Mouse (Mus musculus): Measurements from ENCODE around the gene Adprhl1. TPM values are rescaled to one million over a fixed set of nuclear protein-coding genes. Genes with fewer than 3 reads are reported as not detected.

The Adprhl1 gene
- total and polyA plus RNA-seq, 3 experiments, result not detected

DNA sequence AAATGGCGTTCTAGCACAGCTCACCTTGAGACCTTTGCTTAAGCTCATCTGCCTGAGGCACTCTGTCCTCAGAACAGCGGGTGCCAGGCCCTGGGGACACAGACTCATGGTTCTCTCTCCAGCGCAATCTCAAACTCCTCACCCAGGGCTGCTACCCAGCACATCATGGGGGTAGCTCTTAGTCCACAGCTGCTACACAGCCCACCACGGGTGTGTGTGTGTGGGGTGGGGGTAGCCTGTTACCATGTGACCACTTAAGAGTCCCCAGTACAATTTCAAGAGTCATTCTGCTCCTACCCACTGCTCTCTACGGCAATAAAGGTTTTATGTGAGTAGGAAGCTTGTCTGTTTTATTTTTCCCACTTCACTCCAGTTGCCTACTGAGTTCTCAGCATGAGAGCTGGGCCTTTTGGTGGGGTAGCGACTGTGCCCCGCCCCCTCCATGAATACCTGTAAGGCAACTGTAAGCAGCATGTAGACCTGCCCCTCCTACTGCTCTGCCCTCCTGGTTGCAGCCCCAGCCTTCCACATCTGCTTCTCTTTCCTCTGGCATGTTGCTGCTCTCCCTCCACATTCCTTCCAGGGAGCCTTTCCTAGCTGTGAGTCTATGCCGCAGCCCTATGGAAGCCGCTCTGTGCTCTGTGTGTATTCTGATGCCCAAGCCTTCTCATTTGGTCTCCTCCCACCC lies 24.9 kb downstream of the Adprhl1 start:
- no peak overlapping the region for H3K27ac ChIP-seq (ENCODE audit: insufficient read depth, low read depth)
- peaks cover 11 to 26% of the 10 kb centered on the region in 2 experiments for H3K4me1 ChIP-seq (ENCODE audit: control insufficient read depth in 1 of 2, insufficient read depth in 2 of 2)
- peaks cover 96% of the 10 kb centered on the region for H3K27me3 ChIP-seq (replicated peaks)
- in situ Hi-C loops (cut with MboI; ENCODE audit: low pct_ligation_motif_present, low pct_unique_long_range_greater_than_20kb, low sequenced_read_pairs), result no loop called here
- no peak overlapping the region for H3K9ac ChIP-seq (ENCODE audit: insufficient read depth, low read depth)
- no peaks in the 10 kb centered on the region for H3K79me2 ChIP-seq (replicated peaks; ENCODE audit: control insufficient read depth, extremely low read depth, insufficient read depth, poor library complexity, severe bottlenecking)
- no peak for TF ChIP-seq IRF4 (IDR thresholded peaks at IDR 0.05; ENCODE audit: low read depth, low read length)
- no peak for TF ChIP-seq JUN (IDR thresholded peaks at IDR 0.05; ENCODE audit: insufficient read depth, low read depth, low read length)
- TF ChIP-seq PAX5 (IDR thresholded peaks at IDR 0.05; ENCODE audit: low read length), result no peak
- TF ChIP-seq MXI1 (IDR thresholded peaks at IDR 0.05; ENCODE audit: low read depth, low read length), result no peak
- no peak for TF ChIP-seq RCOR1 (conservative IDR thresholded peaks at IDR 0.05; ENCODE audit: low read depth, low read length)
- TF ChIP-seq ELF1 (IDR thresholded peaks at IDR 0.05; ENCODE audit: low read depth, low read length), result no peak
- TF ChIP-seq TCF12 (IDR thresholded peaks at IDR 0.05; ENCODE audit: low read depth, low read length), result no peak
- TF ChIP-seq RAD21 (IDR thresholded peaks at IDR 0.05; ENCODE audit: low read depth, low read length), result no peak
- TF ChIP-seq ZC3H11A (IDR thresholded peaks at IDR 0.05; ENCODE audit: low read depth, low read length), result no peak
- TF ChIP-seq MEF2A (IDR thresholded peaks at IDR 0.05; ENCODE audit: borderline replicate concordance, low read depth, low read length), result no peak
- TF ChIP-seq USF2 (conservative IDR thresholded peaks at IDR 0.05; ENCODE audit: low read depth, low read length), result no peak
- no peak for TF ChIP-seq ZNF384 (IDR thresholded peaks at IDR 0.05; ENCODE audit: low read depth, low read length)
- no peak for TF ChIP-seq ETS1 (conservative IDR thresholded peaks at IDR 0.05; ENCODE audit: low read depth, low read length)
- TF ChIP-seq MAZ (IDR thresholded peaks at IDR 0.05; ENCODE audit: low read depth, low read length), result no peak
- no peak for TF ChIP-seq CHD1 (IDR thresholded peaks at IDR 0.05; ENCODE audit: low read depth, low read length)
- TF ChIP-seq UBTF (IDR thresholded peaks at IDR 0.05; ENCODE audit: low read depth, low read length), result no peak
- TF ChIP-seq BHLHE40 (IDR thresholded peaks at IDR 0.05; ENCODE audit: low read depth, low read length), result no peak
- no peak for TF ChIP-seq SMC3 (IDR thresholded peaks at IDR 0.05; ENCODE audit: low read depth, low read length)
- TF ChIP-seq MYC (IDR thresholded peaks at IDR 0.05; ENCODE audit: low read depth, low read length), result no peak
- no peaks in the 10 kb centered on the region for H3K36me3 ChIP-seq (replicated peaks in 1 of 2; ENCODE audit: control insufficient read depth in 1 of 2, insufficient read depth in 1 of 2, low read length in 1 of 2)
- no peak for DNase-seq (ENCODE audit: extremely low read depth)
- H3K4me3 ChIP-seq (replicated peaks in 1 of 3; ENCODE audit: low read depth in 2 of 3, low read length in 2 of 3, poor library complexity in 1 of 3), result no peak overlapping the region
- H3K9me3 ChIP-seq (replicated peaks; ENCODE audit: low read length), result peaks cover 2% of the 10 kb centered on the region
- H3K4me2 ChIP-seq (ENCODE audit: insufficient read depth, low read depth, poor library complexity, severe bottlenecking), result no peak overlapping the region
- dilution Hi-C loops (cut with MboI; ENCODE audit: extremely low pct_ligation_motif_present, extremely low pct_unique_long_range_greater_than_20kb, low sequenced_read_pairs), result no loop called here

DNA sequence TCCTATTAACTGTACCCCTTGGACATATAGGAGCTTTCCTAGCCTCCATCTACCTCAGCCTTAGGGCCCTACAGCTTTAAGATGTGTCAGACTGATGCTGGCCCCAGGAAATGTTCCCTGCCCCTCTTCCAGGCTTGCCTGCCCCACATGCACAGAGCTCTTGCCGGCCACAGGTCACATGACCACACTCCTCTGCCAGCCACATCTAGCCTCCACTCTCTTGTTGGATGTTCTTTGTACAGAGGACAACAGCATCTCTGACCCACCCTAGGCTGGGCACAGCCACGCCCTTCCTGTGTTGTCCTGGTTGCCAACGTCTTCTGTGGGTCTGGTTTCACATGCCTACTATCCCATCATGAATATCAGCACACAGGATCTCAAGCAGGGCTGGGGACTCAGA lies 26.8 kb downstream of the Adprhl1 start:
- TF ChIP-seq USF1 (IDR thresholded peaks at IDR 0.05; ENCODE audit: low read depth, low read length) (peak; percentile 38; the same call in 1 of the 2 replicates), JUND (conservative IDR thresholded peaks at IDR 0.05; ENCODE audit: low read depth, low read length) (no peak)
- no peak for DNase-seq (ENCODE audit: extremely low read depth)
- Histone ChIP-seq H3K79me2 (replicated peaks; ENCODE audit: control insufficient read depth, extremely low read depth, insufficient read depth, poor library complexity, severe bottlenecking) (no peaks in the 10 kb centered on the region), H3K36me3 (replicated peaks in 1 of 2; ENCODE audit: control insufficient read depth in 1 of 2, insufficient read depth in 1 of 2, low read length in 1 of 2) (no peaks in the 10 kb centered on the region), H3K4me2 (ENCODE audit: insufficient read depth, low read depth, poor library complexity, severe bottlenecking) (no peak overlapping the region), H3K4me3 (replicated peaks in 1 of 3; ENCODE audit: low read depth in 2 of 3, low read length in 2 of 3, poor library complexity in 1 of 3) (no peak overlapping the region), H3K9me3 (replicated peaks; ENCODE audit: low read length) (peaks cover 2% of the 10 kb centered on the region), H3K27me3 (replicated peaks) (peaks cover 99% of the 10 kb centered on the region), H3K4me1 (ENCODE audit: control insufficient read depth in 1 of 2, insufficient read depth in 2 of 2) (peaks cover 11 to 26% of the 10 kb centered on the region in 2 experiments), H3K27ac (ENCODE audit: insufficient read depth, low read depth) (no peak overlapping the region), H3K9ac (ENCODE audit: insufficient read depth, low read depth) (no peak overlapping the region)
- in situ Hi-C loops (cut with MboI; ENCODE audit: low pct_ligation_motif_present, low pct_unique_long_range_greater_than_20kb, low sequenced_read_pairs) (no loop called here), dilution Hi-C loops (cut with MboI; ENCODE audit: extremely low pct_ligation_motif_present, extremely low pct_unique_long_range_greater_than_20kb, low sequenced_read_pairs) (no loop called here)

Data from CH12.LX (cell line).